Mouse (Mus musculus) granulocyte monocyte progenitor cell, adult 5-6 weeks (primary cell): ENCODE measurements around the gene Gm20547. TPM values are rescaled to one million over a fixed set of nuclear protein-coding genes. Genes with fewer than 3 reads are reported as not detected.
"Not testable (repeated sequence)": the region's sequence is repeated elsewhere in the genome, so short reads cannot be mapped to it uniquely, and the experiment has no call there.

ENCODE experiments used
- ATAC-seq: replicated peaks from 2 replicates; pipeline ENCODE4 v1.8.0; 2016; ENCODE audit warnings: mild to moderate bottlenecking, moderate TSS enrichment, inconsistent platforms; ENCODE audit not compliant: poor library complexity, severe bottlenecking
- total RNA-seq, 2 experiments: library from RNA; stranded (forward) in 1 of 2; stranded (reverse) in 1 of 2; fragments of 200-712, 200-1000 nt in 1 of 2; fragments of >200 nt in 1 of 2; fragmentation: Nextera tagmentation in 1 of 2; gene quantifications; 2 replicates each; pipeline ENCODE4 v1.2.3; 2014 to 2017

Gene Gm20547
- total RNA-seq, 2 experiments from 2014 or later, result not detected

GRCm38 (mm10) chr17:34810411-34810810, 71.4 kb downstream of the Gm20547 start:
- not testable (repeated sequence) for ATAC-seq

GRCm38 (mm10) chr17:34808599-34809205, 73.1 kb downstream of the Gm20547 start:
- ATAC-seq, result no peak

GRCm38 (mm10) chr17:34807176-34807575, 74.7 kb downstream of the Gm20547 start:
- ATAC-seq, result no peak

Other genes with a start within 250 kb of the Gm20547 start
Only the 30 nearest of the 37 such genes appear.
- not detected in 2 replicates for gene Tnxb, start 211.5 kb downstream of the Gm20547 start, total RNA-seq (2014; fragmentation: Nextera tagmentation)
- not detected in 2 replicates for gene Tnxb, start 211.5 kb downstream of the Gm20547 start, total RNA-seq (2017)
- gene C4b, start 138.2 kb downstream of the Gm20547 start, total RNA-seq (2014; fragmentation: Nextera tagmentation), result 0.23 TPM in 1 of 2 replicates, not detected in the other
- gene C4b, start 138.2 kb downstream of the Gm20547 start, total RNA-seq (2017), result 0.09 TPM in 1 of 2 replicates, not detected in the other
- gene Cyp21a1, start 77.5 kb downstream of the Gm20547 start, total RNA-seq (2014; fragmentation: Nextera tagmentation), result not detected in 2 replicates
- not detected in 2 replicates for gene Cyp21a1, start 77.5 kb downstream of the Gm20547 start, total RNA-seq (2017)
- 24.0 and 47.6 TPM in 2 replicates for gene Stk19, start 45.1 kb downstream of the Gm20547 start, total RNA-seq (2014; fragmentation: Nextera tagmentation)
- gene Stk19, start 45.1 kb downstream of the Gm20547 start, total RNA-seq (2017), result 23.1 and 29.0 TPM in 2 replicates
- 28.3 and 50.7 TPM in 2 replicates for gene Dxo, start 45.0 kb downstream of the Gm20547 start, total RNA-seq (2014; fragmentation: Nextera tagmentation)
- gene Dxo, start 45.0 kb downstream of the Gm20547 start, total RNA-seq (2017), result 30.2 and 32.1 TPM in 2 replicates
- 31.1 and 48.4 TPM in 2 replicates for gene Skiv2l, start 31.8 kb downstream of the Gm20547 start, total RNA-seq (2014; fragmentation: Nextera tagmentation)
- gene Skiv2l, start 31.8 kb downstream of the Gm20547 start, total RNA-seq (2017), result 29.3 and 43.9 TPM in 2 replicates
- gene Nelfe, start 31.7 kb downstream of the Gm20547 start, total RNA-seq (2014; fragmentation: Nextera tagmentation), result 53.3 and 54.5 TPM in 2 replicates
- 37.1 and 57.3 TPM in 2 replicates for gene Nelfe, start 31.7 kb downstream of the Gm20547 start, total RNA-seq (2017)
- gene Cfb, start 19.5 kb downstream of the Gm20547 start, total RNA-seq (2014; fragmentation: Nextera tagmentation), result not detected in 2 replicates
- gene Cfb, start 19.5 kb downstream of the Gm20547 start, total RNA-seq (2017), result not detected in 2 replicates
- 12.2 and 14.2 TPM in 2 replicates for gene Zbtb12, start 2.6 kb downstream of the Gm20547 start, total RNA-seq (2014; fragmentation: Nextera tagmentation)
- gene Zbtb12, start 2.6 kb downstream of the Gm20547 start, total RNA-seq (2017), result 13.3 and 15.3 TPM in 2 replicates
- 1.5 and 7.7 TPM in 2 replicates for gene C2, start 16.2 kb upstream of the Gm20547 start, total RNA-seq (2014; fragmentation: Nextera tagmentation)
- 0.47 TPM in 1 of 2 replicates, not detected in the other for gene C2, start 16.2 kb upstream of the Gm20547 start, total RNA-seq (2017)
- gene Ehmt2, start 16.4 kb upstream of the Gm20547 start, total RNA-seq (2014; fragmentation: Nextera tagmentation), result 78.2 and 87.0 TPM in 2 replicates
- gene Ehmt2, start 16.4 kb upstream of the Gm20547 start, total RNA-seq (2017), result 90.9 and 120 TPM in 2 replicates
- 0.41 TPM in 1 of 2 replicates, not detected in the other for gene Slc44a4, start 32.4 kb upstream of the Gm20547 start, total RNA-seq (2014; fragmentation: Nextera tagmentation)
- gene Slc44a4, start 32.4 kb upstream of the Gm20547 start, total RNA-seq (2017), result 0.78 and 1.8 TPM in 2 replicates
- 30.3 and 35.3 TPM in 2 replicates for gene Neu1, start 49.2 kb upstream of the Gm20547 start, total RNA-seq (2014; fragmentation: Nextera tagmentation)
- gene Neu1, start 49.2 kb upstream of the Gm20547 start, total RNA-seq (2017), result 27.0 and 32.4 TPM in 2 replicates
- gene Hspa1b, start 77.2 kb upstream of the Gm20547 start, total RNA-seq (2014; fragmentation: Nextera tagmentation), result 11.4 and 13.9 TPM in 2 replicates
- gene Hspa1b, start 77.2 kb upstream of the Gm20547 start, total RNA-seq (2017), result 67.7 and 68.3 TPM in 2 replicates
- gene Gm20481, start 87.9 kb upstream of the Gm20547 start, total RNA-seq (2014; fragmentation: Nextera tagmentation), result not detected in 2 replicates
- 0.34 and 1.4 TPM in 2 replicates for gene Gm20481, start 87.9 kb upstream of the Gm20547 start, total RNA-seq (2017)
- gene Hspa1a, start 90.1 kb upstream of the Gm20547 start, total RNA-seq (2014; fragmentation: Nextera tagmentation), result 5.5 and 6.2 TPM in 2 replicates
- gene Hspa1a, start 90.1 kb upstream of the Gm20547 start, total RNA-seq (2017), result 45.2 and 49.0 TPM in 2 replicates
- gene Hspa1l, start 90.7 kb upstream of the Gm20547 start, total RNA-seq (2014; fragmentation: Nextera tagmentation), result not detected in 2 replicates
- gene Hspa1l, start 90.7 kb upstream of the Gm20547 start, total RNA-seq (2017), result 0.09 TPM in 1 of 2 replicates, not detected in the other
- gene Lsm2, start 99.8 kb upstream of the Gm20547 start, total RNA-seq (2014; fragmentation: Nextera tagmentation), result 129 and 305 TPM in 2 replicates
- gene Lsm2, start 99.8 kb upstream of the Gm20547 start, total RNA-seq (2017), result 42.0 and 71.6 TPM in 2 replicates
- 75.6 and 150 TPM in 2 replicates for gene Vars, start 118.9 kb upstream of the Gm20547 start, total RNA-seq (2014; fragmentation: Nextera tagmentation)
- gene Vars, start 118.9 kb upstream of the Gm20547 start, total RNA-seq (2017), result 174 and 181 TPM in 2 replicates
- gene Vwa7, start 134.5 kb upstream of the Gm20547 start, total RNA-seq (2014; fragmentation: Nextera tagmentation), result 0.11 and 0.19 TPM in 2 replicates
- not detected in 2 replicates for gene Vwa7, start 134.5 kb upstream of the Gm20547 start, total RNA-seq (2017)
- 2.5 TPM in 1 of 2 replicates, not detected in the other for gene Sapcd1, start 146.0 kb upstream of the Gm20547 start, total RNA-seq (2014; fragmentation: Nextera tagmentation)
- 0.90 TPM in 1 of 2 replicates, not detected in the other for gene Sapcd1, start 146.0 kb upstream of the Gm20547 start, total RNA-seq (2017)
- 0.19 and 6.8 TPM in 2 replicates for gene Msh5, start 164.7 kb upstream of the Gm20547 start, total RNA-seq (2014; fragmentation: Nextera tagmentation)
- 0.62 and 3.6 TPM in 2 replicates for gene Msh5, start 164.7 kb upstream of the Gm20547 start, total RNA-seq (2017)
- 231 and 245 TPM in 2 replicates for gene Clic1, start 167.9 kb upstream of the Gm20547 start, total RNA-seq (2014; fragmentation: Nextera tagmentation)
- 268 and 347 TPM in 2 replicates for gene Clic1, start 167.9 kb upstream of the Gm20547 start, total RNA-seq (2017)
- gene Ddah2, start 177.0 kb upstream of the Gm20547 start, total RNA-seq (2014; fragmentation: Nextera tagmentation), result 3.4 TPM in 1 of 2 replicates, not detected in the other
- 0.57 and 3.7 TPM in 2 replicates for gene Ddah2, start 177.0 kb upstream of the Gm20547 start, total RNA-seq (2017)
- gene Ly6g6c, start 183.3 kb upstream of the Gm20547 start, total RNA-seq (2014; fragmentation: Nextera tagmentation), result not detected in 2 replicates
- not detected in 2 replicates for gene Ly6g6c, start 183.3 kb upstream of the Gm20547 start, total RNA-seq (2017)
- gene Mpig6b, start 184.1 kb upstream of the Gm20547 start, total RNA-seq (2014; fragmentation: Nextera tagmentation), result not detected in 2 replicates
- gene Mpig6b, start 184.1 kb upstream of the Gm20547 start, total RNA-seq (2017), result not detected in 2 replicates
- gene Ly6g6e, start 194.9 kb upstream of the Gm20547 start, total RNA-seq (2014; fragmentation: Nextera tagmentation), result not detected in 2 replicates
- not detected in 2 replicates for gene Ly6g6e, start 194.9 kb upstream of the Gm20547 start, total RNA-seq (2017)
- gene Ly6g6d, start 196.0 kb upstream of the Gm20547 start, total RNA-seq (2014; fragmentation: Nextera tagmentation), result not detected in 2 replicates
- not detected in 2 replicates for gene Ly6g6d, start 196.0 kb upstream of the Gm20547 start, total RNA-seq (2017)
- not detected in 2 replicates for gene Ly6g6f, start 203.6 kb upstream of the Gm20547 start, total RNA-seq (2014; fragmentation: Nextera tagmentation)
- not detected in 2 replicates for gene Ly6g6f, start 203.6 kb upstream of the Gm20547 start, total RNA-seq (2017)
- 26.7 and 33.3 TPM in 2 replicates for gene Abhd16a, start 207.2 kb upstream of the Gm20547 start, total RNA-seq (2014; fragmentation: Nextera tagmentation)
- 27.7 and 35.0 TPM in 2 replicates for gene Abhd16a, start 207.2 kb upstream of the Gm20547 start, total RNA-seq (2017)